Mouse (Mus musculus): ENCODE data around the gene Gm498. TPM values are rescaled to one million over a fixed set of nuclear protein-coding genes. Genes with fewer than 3 reads are reported as not detected.

The Gm498 gene
- polyA plus RNA-seq, 1 experiment from 2014 or later: not detected

DNA sequence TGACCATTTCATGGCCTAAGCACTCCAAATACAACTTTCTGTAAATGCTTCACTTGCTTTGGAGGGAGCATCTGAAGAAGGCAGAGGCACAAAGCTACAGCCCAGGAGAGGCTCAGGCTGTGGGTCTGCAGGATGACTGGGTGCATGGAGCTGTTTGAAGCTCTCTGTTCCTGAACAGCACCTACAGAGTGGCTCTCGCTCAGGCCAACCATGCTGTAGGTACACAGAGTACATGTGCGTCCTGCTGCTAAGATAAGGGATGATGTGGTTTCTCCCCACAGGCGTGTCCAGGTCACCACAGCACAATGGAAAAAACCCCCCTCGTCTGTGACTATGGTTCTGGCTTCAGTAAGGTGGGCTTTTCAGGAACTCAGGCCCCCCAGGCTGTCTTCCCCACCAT lies 2.2 kb downstream of the Gm498 start:
- Histone ChIP-seq H3K9me3 (replicated peaks; ENCODE audit: control insufficient read depth, low read length) (no peaks in the 10 kb centered on the region), H3K27ac (ENCODE audit: low read length) (no peak overlapping the region), H3K9ac (ENCODE audit: low read length) (no peak overlapping the region), H3K4me3 (replicated peaks; ENCODE audit: low read length) (no peak overlapping the region), H3K4me2 (ENCODE audit: low read depth, low read length) (no peak overlapping the region), H3K4me1 (ENCODE audit: control insufficient read depth, insufficient read depth, low read length) (no peaks in the 10 kb centered on the region), H3K27me3 (ENCODE audit: control insufficient read depth, insufficient read depth, low read length) (no peaks in the 10 kb centered on the region), H3K36me3 (ENCODE audit: control insufficient read depth, insufficient read depth, low read length) (no peaks in the 10 kb centered on the region)
- 72% methylated on average over 4 of the region's 4 CpGs for WGBS
- no peak for ATAC-seq (ENCODE audit: insufficient read depth, low FRiP score)

DNA sequence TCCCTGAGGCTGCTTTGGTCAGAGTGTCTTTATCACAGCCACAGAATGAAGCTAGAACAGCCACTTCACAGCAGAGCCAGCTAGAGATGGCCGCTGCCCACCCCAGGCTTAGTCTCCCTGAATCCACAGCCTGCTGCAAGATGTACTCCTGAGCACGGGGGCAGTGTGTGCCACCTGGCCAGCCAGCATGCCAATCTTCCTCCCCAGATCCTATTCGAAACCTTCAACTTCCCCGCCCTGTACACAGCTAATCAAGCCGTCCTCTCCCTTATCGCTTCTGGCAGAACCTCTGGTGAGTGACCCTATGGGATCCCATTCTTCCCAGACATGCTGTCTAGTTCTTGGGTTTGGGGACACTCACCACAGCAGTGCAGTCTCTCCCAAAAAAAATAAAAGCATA lies 17.1 kb downstream of the Gm498 start:
- Histone ChIP-seq H3K4me1 (ENCODE audit: control insufficient read depth, insufficient read depth, low read length) (no peaks in the 10 kb centered on the region), H3K9me3 (replicated peaks; ENCODE audit: control insufficient read depth, low read length) (no peaks in the 10 kb centered on the region), H3K36me3 (ENCODE audit: control insufficient read depth, insufficient read depth, low read length) (no peaks in the 10 kb centered on the region), H3K27me3 (ENCODE audit: control insufficient read depth, insufficient read depth, low read length) (no peaks in the 10 kb centered on the region), H3K4me2 (ENCODE audit: low read depth, low read length) (no peak overlapping the region), H3K27ac (ENCODE audit: low read length) (no peak overlapping the region), H3K9ac (ENCODE audit: low read length) (no peak overlapping the region), H3K4me3 (replicated peaks; ENCODE audit: low read length) (no peak overlapping the region)
- 63% methylated on average over 6 of the region's 6 CpGs for WGBS
- no peak for ATAC-seq (ENCODE audit: insufficient read depth, low FRiP score)

DNA sequence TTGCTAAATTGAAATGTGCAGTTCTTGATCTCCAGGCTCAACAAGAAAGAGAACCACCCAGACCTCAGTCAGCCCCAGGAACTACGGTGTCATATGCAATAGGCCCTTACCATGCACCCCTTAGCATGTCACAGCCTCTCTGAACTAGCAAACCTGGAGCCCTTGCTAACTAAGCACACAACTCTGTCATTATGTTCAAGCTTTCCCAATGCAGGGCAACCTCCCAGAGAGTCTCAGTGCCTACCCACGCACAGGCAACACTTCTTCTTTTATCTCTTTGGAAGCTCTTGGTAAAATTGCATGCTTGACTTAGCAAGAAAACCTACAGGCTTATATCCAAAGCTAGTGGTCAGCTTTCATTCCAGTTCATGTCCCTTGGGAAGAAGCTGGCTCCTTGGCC lies 24.5 kb downstream of the Gm498 start:
- no peak for ATAC-seq (ENCODE audit: insufficient read depth, low FRiP score)
- Histone ChIP-seq H3K4me2 (ENCODE audit: low read depth, low read length) (no peak overlapping the region), H3K4me3 (replicated peaks; ENCODE audit: low read length) (no peak overlapping the region), H3K9me3 (replicated peaks; ENCODE audit: control insufficient read depth, low read length) (no peaks in the 10 kb centered on the region), H3K9ac (ENCODE audit: low read length) (no peak overlapping the region), H3K4me1 (ENCODE audit: control insufficient read depth, insufficient read depth, low read length) (no peaks in the 10 kb centered on the region), H3K27ac (ENCODE audit: low read length) (no peak overlapping the region), H3K27me3 (ENCODE audit: control insufficient read depth, insufficient read depth, low read length) (no peaks in the 10 kb centered on the region), H3K36me3 (ENCODE audit: control insufficient read depth, insufficient read depth, low read length) (no peaks in the 10 kb centered on the region)
- WGBS: 82% methylated on average over 2 of the region's 2 CpGs

DNA sequence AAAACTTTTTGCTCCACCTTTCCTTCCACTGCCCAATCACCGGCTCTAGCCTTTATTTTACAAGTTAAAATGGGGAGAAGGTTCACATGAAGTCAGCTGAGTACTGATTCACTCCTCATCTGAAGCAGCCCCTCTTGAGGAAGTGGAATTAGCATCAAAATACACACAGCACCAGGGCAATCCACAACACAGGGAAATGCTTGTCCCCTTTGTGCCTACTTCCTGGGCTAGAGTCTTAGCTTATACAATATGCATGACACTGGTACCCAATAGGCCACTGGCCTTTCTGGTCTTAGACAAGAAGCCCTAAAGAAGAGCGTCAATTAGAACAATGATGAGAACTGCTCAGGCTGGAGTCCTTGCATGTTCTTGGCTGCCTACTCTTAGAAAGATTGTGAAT lies 25.7 kb downstream of the Gm498 start:
- no peak overlapping the region for H3K9ac ChIP-seq (ENCODE audit: low read length)
- no peak overlapping the region for H3K4me3 ChIP-seq (replicated peaks; ENCODE audit: low read length)
- ATAC-seq (ENCODE audit: insufficient read depth, low FRiP score): no peak
- WGBS: 65% methylated on average over 2 of the region's 2 CpGs
- H3K9me3 ChIP-seq (replicated peaks; ENCODE audit: control insufficient read depth, low read length): no peaks in the 10 kb centered on the region
- H3K36me3 ChIP-seq (ENCODE audit: control insufficient read depth, insufficient read depth, low read length): no peaks in the 10 kb centered on the region
- no peak overlapping the region for H3K27ac ChIP-seq (ENCODE audit: low read length)
- no peaks in the 10 kb centered on the region for H3K4me1 ChIP-seq (ENCODE audit: control insufficient read depth, insufficient read depth, low read length)
- H3K27me3 ChIP-seq (ENCODE audit: control insufficient read depth, insufficient read depth, low read length): no peaks in the 10 kb centered on the region
- H3K4me2 ChIP-seq (ENCODE audit: low read depth, low read length): no peak overlapping the region

DNA sequence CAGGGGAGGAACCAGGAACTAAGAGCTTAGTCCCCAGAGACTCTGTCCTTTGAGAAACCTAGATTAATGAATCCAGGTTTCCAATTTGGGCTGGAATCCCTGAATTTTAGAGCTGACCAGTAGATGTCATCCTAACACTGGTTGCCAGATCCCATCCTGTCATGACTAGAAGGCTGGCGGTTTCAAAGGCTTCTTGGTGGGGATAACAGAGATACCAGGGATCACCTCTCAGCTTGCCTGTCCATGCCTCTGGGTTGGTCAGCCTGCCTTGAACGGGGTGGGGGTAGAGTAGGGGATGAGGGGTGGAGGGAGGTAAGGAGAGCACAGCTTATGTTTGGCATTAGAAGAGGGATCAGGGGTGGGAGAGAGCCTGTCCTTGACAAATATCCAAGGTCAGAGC lies 34.0 kb downstream of the Gm498 start:
- Histone ChIP-seq H3K27ac (ENCODE audit: low read length) (no peak overlapping the region), H3K4me3 (replicated peaks; ENCODE audit: low read length) (no peak overlapping the region), H3K9me3 (replicated peaks; ENCODE audit: control insufficient read depth, low read length) (no peaks in the 10 kb centered on the region), H3K9ac (ENCODE audit: low read length) (no peak overlapping the region), H3K4me2 (ENCODE audit: low read depth, low read length) (no peak overlapping the region), H3K36me3 (ENCODE audit: control insufficient read depth, insufficient read depth, low read length) (no peaks in the 10 kb centered on the region), H3K27me3 (ENCODE audit: control insufficient read depth, insufficient read depth, low read length) (no peaks in the 10 kb centered on the region), H3K4me1 (ENCODE audit: control insufficient read depth, insufficient read depth, low read length) (no peaks in the 10 kb centered on the region)
- 25% methylated on average over 2 of the region's 2 CpGs for WGBS
- no peak for ATAC-seq (ENCODE audit: insufficient read depth, low FRiP score)

DNA sequence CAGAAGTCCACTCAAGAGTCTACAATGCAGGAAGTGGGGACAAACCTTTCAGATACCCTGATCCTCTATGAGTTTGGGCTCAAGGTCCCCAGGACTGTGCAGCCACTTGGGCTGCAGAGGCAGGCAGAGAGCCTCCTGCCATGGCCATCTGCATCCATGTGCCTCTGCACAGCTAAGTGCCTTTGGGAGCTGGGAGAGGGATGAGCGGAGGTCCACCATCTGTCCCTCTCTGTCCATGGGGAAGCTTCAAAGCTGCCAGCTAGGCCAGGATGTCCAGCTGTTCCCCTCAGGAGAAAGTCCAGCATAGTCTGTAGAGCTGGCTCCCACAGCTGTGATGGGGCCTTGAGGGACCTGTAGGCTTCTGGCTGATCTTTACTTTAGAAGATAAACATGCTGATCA lies 38.5 kb downstream of the Gm498 start:
- WGBS: 69% methylated on average over 1 of the region's 1 CpGs
- Histone ChIP-seq H3K27ac (ENCODE audit: low read length) (no peak overlapping the region), H3K9ac (ENCODE audit: low read length) (no peak overlapping the region), H3K4me2 (ENCODE audit: low read depth, low read length) (no peak overlapping the region), H3K36me3 (ENCODE audit: control insufficient read depth, insufficient read depth, low read length) (no peaks in the 10 kb centered on the region), H3K4me3 (replicated peaks; ENCODE audit: low read length) (no peak overlapping the region), H3K9me3 (replicated peaks; ENCODE audit: control insufficient read depth, low read length) (no peaks in the 10 kb centered on the region), H3K27me3 (ENCODE audit: control insufficient read depth, insufficient read depth, low read length) (no peaks in the 10 kb centered on the region), H3K4me1 (ENCODE audit: control insufficient read depth, insufficient read depth, low read length) (no peaks in the 10 kb centered on the region; the same call in none of the 2 replicates)
- no peak for ATAC-seq (ENCODE audit: insufficient read depth, low FRiP score)

DNA sequence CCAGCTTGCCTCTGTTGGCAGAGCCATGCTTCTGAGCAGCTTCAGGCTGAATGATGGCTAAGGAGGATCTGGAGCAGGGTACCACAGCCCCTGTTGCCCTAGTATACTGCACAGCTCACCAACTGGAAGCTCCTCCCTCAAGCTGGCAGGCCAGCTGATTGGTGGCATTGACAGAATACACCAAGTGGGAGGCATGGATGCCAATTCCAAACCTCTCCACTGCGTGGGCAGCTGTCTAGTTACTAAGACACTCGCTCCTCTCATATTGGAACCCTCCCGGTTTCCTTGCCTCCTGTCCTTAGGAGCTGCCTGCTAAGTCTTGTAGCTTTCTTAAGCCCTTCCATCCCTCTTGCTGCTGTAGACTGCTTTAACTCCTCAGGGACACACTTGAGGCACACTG lies 39.0 kb downstream of the Gm498 start:
- WGBS: 85% methylated on average over 3 of the region's 3 CpGs
- Histone ChIP-seq H3K9ac (ENCODE audit: low read length) (no peak overlapping the region), H3K4me1 (ENCODE audit: control insufficient read depth, insufficient read depth, low read length) (no peaks in the 10 kb centered on the region; the same call in none of the 2 replicates), H3K27me3 (ENCODE audit: control insufficient read depth, insufficient read depth, low read length) (no peaks in the 10 kb centered on the region), H3K4me3 (replicated peaks; ENCODE audit: low read length) (no peak overlapping the region), H3K27ac (ENCODE audit: low read length) (no peak overlapping the region), H3K4me2 (ENCODE audit: low read depth, low read length) (no peak overlapping the region), H3K9me3 (replicated peaks; ENCODE audit: control insufficient read depth, low read length) (0 out of 2 replicates have a peak, but pooled peaks cover 2% of the 10 kb centered on the region), H3K36me3 (ENCODE audit: control insufficient read depth, insufficient read depth, low read length) (no peaks in the 10 kb centered on the region)
- ATAC-seq (ENCODE audit: insufficient read depth, low FRiP score): no peak

DNA sequence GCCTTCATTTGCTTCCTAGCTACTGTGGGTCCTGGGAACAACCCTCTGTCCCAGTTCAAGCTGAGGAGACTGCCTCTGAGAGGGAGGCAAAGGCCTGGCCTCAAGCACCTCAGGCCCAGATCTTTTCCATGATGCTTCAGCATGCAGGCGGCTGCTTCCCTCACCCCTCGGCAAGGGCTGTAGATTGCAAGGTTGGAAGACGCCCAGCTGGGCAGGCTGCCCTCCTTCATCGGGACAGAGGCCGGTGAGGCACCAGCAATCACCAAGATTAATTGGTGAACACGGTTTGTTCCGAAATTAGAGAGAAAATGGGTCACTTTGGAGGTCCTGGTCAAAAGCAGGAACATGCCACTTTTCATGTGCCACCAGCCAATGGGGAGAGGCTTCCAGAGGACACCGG lies 47.0 kb downstream of the Gm498 start:
- no peak overlapping the region for H3K9ac ChIP-seq (ENCODE audit: low read length)
- no peaks in the 10 kb centered on the region for H3K27me3 ChIP-seq (ENCODE audit: control insufficient read depth, insufficient read depth, low read length)
- 77% methylated on average over 8 of the region's 8 CpGs for WGBS
- no peak overlapping the region for H3K27ac ChIP-seq (ENCODE audit: low read length)
- no peak overlapping the region for H3K4me2 ChIP-seq (ENCODE audit: low read depth, low read length)
- peaks cover 4% of the 10 kb centered on the region; the same call in 1 of the 2 replicates for H3K9me3 ChIP-seq (replicated peaks; ENCODE audit: control insufficient read depth, low read length)
- H3K4me3 ChIP-seq (replicated peaks; ENCODE audit: low read length): no peak overlapping the region
- ATAC-seq (ENCODE audit: insufficient read depth, low FRiP score): no peak
- no peaks in the 10 kb centered on the region for H3K36me3 ChIP-seq (ENCODE audit: control insufficient read depth, insufficient read depth, low read length)
- no peaks in the 10 kb centered on the region for H3K4me1 ChIP-seq (ENCODE audit: control insufficient read depth, insufficient read depth, low read length)

DNA sequence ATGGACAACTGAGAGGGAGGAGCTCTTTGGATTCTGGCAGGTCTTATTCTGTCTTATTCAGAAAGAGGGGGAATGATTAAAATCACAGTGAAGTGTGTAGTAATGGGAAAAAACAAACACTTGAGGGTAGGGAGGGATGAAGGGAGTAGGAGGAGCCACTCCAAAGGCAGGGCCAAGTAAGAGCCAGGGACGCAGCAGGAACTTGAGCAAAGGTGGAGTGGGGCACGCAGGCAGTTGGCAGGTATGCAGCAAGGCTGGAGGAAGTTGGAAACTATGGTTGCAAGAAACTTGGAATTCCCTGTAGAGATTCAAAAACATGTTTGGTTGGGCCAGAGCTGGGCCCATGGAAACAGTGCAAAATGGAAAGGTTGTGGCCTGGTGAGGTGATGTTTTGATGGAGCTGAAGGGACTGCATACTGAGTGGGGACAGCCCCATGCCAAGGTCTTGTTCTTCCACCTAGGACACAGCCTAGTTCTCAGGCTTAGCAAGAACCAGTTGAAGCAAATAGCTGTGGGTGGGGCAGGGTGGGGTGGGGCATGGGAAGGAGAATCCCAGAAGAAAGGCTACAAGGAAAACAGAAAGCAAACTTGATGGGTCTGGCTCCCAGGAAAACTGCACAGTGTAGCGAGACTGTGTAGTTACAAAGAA lies 52.5 kb downstream of the Gm498 start:
- WGBS: 71% methylated on average over 3 of the region's 3 CpGs
- Histone ChIP-seq H3K4me1 (ENCODE audit: control insufficient read depth, insufficient read depth, low read length) (no peaks in the 10 kb centered on the region; the same call in 1 of the 2 replicates), H3K27me3 (ENCODE audit: control insufficient read depth, insufficient read depth, low read length) (no peaks in the 10 kb centered on the region), H3K27ac (ENCODE audit: low read length) (peak overlapping the region; percentile 21; the same call in 1 of the 2 replicates), H3K9me3 (replicated peaks; ENCODE audit: control insufficient read depth, low read length) (no peaks in the 10 kb centered on the region; the same call in 1 of the 2 replicates), H3K36me3 (ENCODE audit: control insufficient read depth, insufficient read depth, low read length) (no peaks in the 10 kb centered on the region), H3K9ac (ENCODE audit: low read length) (no peak overlapping the region), H3K4me2 (ENCODE audit: low read depth, low read length) (no peak overlapping the region), H3K4me3 (replicated peaks; ENCODE audit: low read length) (no peak overlapping the region)
- ATAC-seq (ENCODE audit: insufficient read depth, low FRiP score): no peak
